Mouse (Mus musculus): Measurements from ENCODE around the gene Eif4a1.
"Not testable (repeated sequence)": the region's sequence is repeated elsewhere in the genome, so short reads cannot be mapped to it uniquely, and the experiment has no call there.

Eif4a1 gene

GRCm38 (mm10) chr11:69672211-69672706, at the start of gene Eif4a1:
Gene Eif4a1 (minus strand): TSS chr11:69672423.
- DNase-seq (ENCODE audit: low spot score in 2 of 2), result peak; percentile 100

GRCm38 (mm10) chr11:69720852-69721251, 48.6 kb upstream of the Eif4a1 start:
- DNase-seq (ENCODE audit: low spot score in 2 of 2), result no peak

- DNase-seq (ENCODE audit: low spot score in 2 of 2), result no peak
Measured at GRCm38 (mm10) chr11:69719423-69719822, 47.2 kb upstream of the Eif4a1 start.

- no peak for DNase-seq (ENCODE audit: low spot score in 2 of 2)
Measured at GRCm38 (mm10) chr11:69718661-69719060, 46.4 kb upstream of the Eif4a1 start.

GRCm38 (mm10) chr11:69716953-69717352, 44.7 kb upstream of the Eif4a1 start:
- no peak for DNase-seq (ENCODE audit: low spot score in 2 of 2)

GRCm38 (mm10) chr11:69715929-69716328, 43.7 kb upstream of the Eif4a1 start:
- DNase-seq (ENCODE audit: low spot score in 2 of 2), result peak in 1 of 2 experiments; percentile 35

GRCm38 (mm10) chr11:69715482-69715881, 43.3 kb upstream of the Eif4a1 start:
- DNase-seq (ENCODE audit: low spot score in 2 of 2), result no peak

- no peak for DNase-seq (ENCODE audit: low spot score in 2 of 2)
Measured at GRCm38 (mm10) chr11:69714636-69715329, 42.6 kb upstream of the Eif4a1 start.

- DNase-seq (ENCODE audit: low spot score in 2 of 2), result no peak
Measured at GRCm38 (mm10) chr11:69712954-69713672, 40.9 kb upstream of the Eif4a1 start.

GRCm38 (mm10) chr11:69711082-69711481, 38.9 kb upstream of the Eif4a1 start:
- no peak for DNase-seq (ENCODE audit: low spot score in 2 of 2)

GRCm38 (mm10) chr11:69710470-69710869, 38.2 kb upstream of the Eif4a1 start:
- no peak for DNase-seq (ENCODE audit: low spot score in 2 of 2)

- no peak for DNase-seq (ENCODE audit: low spot score in 2 of 2)
Measured at GRCm38 (mm10) chr11:69709554-69710446, 37.6 kb upstream of the Eif4a1 start.

GRCm38 (mm10) chr11:69708614-69709265, 36.5 kb upstream of the Eif4a1 start:
- DNase-seq (ENCODE audit: low spot score in 2 of 2), result no peak

- no peak for DNase-seq (ENCODE audit: low spot score in 2 of 2)
Measured at GRCm38 (mm10) chr11:69707873-69708381, 35.7 kb upstream of the Eif4a1 start.

- no peak for DNase-seq (ENCODE audit: low spot score in 2 of 2)
Measured at GRCm38 (mm10) chr11:69707480-69707847, 35.2 kb upstream of the Eif4a1 start.

- DNase-seq (ENCODE audit: low spot score in 2 of 2), result peak; percentile 54
Measured at GRCm38 (mm10) chr11:69706775-69707479, 34.7 kb upstream of the Eif4a1 start.

GRCm38 (mm10) chr11:69704613-69705010, 32.4 kb upstream of the Eif4a1 start:
- DNase-seq (ENCODE audit: low spot score in 2 of 2), result no peak

GRCm38 (mm10) chr11:69703814-69704612, 31.8 kb upstream of the Eif4a1 start:
- no peak for DNase-seq (ENCODE audit: low spot score in 2 of 2)

- DNase-seq (ENCODE audit: low spot score in 2 of 2), result not testable (repeated sequence)
Measured at GRCm38 (mm10) chr11:69703381-69703780, 31.2 kb upstream of the Eif4a1 start.

GRCm38 (mm10) chr11:69702886-69703285, 30.7 kb upstream of the Eif4a1 start:
- not testable (repeated sequence) for DNase-seq (ENCODE audit: low spot score in 2 of 2)

Measured in right cerebral cortex, postnatal 10 days (tissue).